Mouse (Mus musculus) megakaryocyte, embryonic 14.5 days (primary cell): ENCODE measurements at regions not wholly inside any gene's neighbourhood (a gene's known extent, or its start where the extent isn't known, plus 50 kb on each side); places are given as distances from the start of the nearest gene placed in this dataset.

Source experiments
- FLI1 ChIP-seq: IDR thresholded peaks from 2 replicates; pipeline ENCODE4 v1.6.1; 2012; ENCODE audit warnings: low read length, inconsistent platforms, mixed read lengths
- GATA1 ChIP-seq: IDR thresholded peaks from 3 replicates; pipeline ENCODE4 v1.6.1; 2012; ENCODE audit warnings: mixed read lengths, low read length, inconsistent platforms, borderline replicate concordance

DNA sequence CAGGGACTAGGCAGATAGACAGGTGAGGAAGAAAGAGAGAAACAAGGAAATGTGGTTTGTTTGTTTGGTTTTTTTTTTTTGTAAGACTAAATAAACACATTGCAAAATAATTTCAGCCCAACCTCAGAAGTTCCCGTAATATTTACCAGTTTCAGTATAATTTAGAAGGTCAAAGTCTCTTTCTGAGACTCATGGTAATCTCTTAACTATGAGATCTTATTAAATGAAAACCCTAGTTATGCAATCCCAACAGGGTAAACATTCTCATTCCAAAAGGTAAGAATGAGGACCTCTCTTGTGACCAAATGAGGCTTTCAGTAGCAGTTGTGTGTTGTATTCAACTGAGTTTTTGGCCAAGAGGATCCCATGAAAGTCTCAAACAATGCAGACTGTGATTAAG, 524.7 kb upstream of the Kif18a start:
- TF ChIP-seq GATA1 (no peak), FLI1 (no peak)
